In the genomic region with DNA sequence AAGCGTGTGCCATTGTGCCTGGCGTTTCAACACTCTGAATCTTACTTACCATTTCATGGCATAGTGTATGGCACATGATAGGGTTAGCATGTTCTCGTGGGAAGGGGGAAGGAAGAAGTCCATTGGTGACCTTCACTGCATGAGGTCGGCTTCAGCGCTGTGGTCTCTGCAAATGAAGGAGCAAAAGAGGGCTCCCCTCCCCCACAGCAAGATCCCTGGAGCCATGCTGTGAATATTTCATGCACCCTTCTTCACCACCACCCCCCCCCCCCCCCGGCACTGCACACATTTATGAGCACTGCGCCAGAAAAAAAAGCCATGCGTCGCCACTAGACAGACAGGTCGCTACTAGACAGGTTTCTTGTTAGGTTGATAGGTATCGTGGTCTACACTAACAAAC, we compare ENCODE assay signal across 22 mouse cellular contexts.
DNase-seq lines count a peak whose midpoint lies in the region; ATAC-seq and TF ChIP-seq lines count a peak whose summit lies in the region.
"Had no signal": no experiment of that assay in that cellular context is flagged by ENCODE, and none has a peak within 500 bp of the region (broad histone marks: within the 10 kb centered on the region; RNA-seq: fewer than 3 reads in every experiment).

No protein-coding gene starts in this region.

- H3K4me3 ChIP-seq in heart, embryonic 10.5 days: no peak overlapping the region
- H3K4me3 ChIP-seq in layer of hippocampus, adult 2 months: no peak overlapping the region
- H3K4me3 ChIP-seq in embryonic facial prominence, embryonic 15.5 days (replicated peaks): no peak overlapping the region
- no peak overlapping the region for H3K4me3 ChIP-seq in limb, embryonic 15.5 days
- H3K4me3 ChIP-seq: erythroblast, embryonic 14.5 days; forebrain, embryonic 13.5 days had no signal

- peaks cover 76% of the 10 kb centered on the region for H3K4me1 ChIP-seq in heart, embryonic 10.5 days
- peaks cover 80% of the 10 kb centered on the region for H3K4me1 ChIP-seq in embryonic facial prominence, embryonic 15.5 days
- peaks cover 68% of the 10 kb centered on the region for H3K4me1 ChIP-seq in limb, embryonic 15.5 days
- H3K4me1 ChIP-seq: forebrain, embryonic 13.5 days had no signal

- 0 out of 2 replicates have a peak, but pooled peaks cover 3% of the 10 kb centered on the region for H3K36me3 ChIP-seq in heart, embryonic 10.5 days
- no peaks in the 10 kb centered on the region for H3K36me3 ChIP-seq in embryonic facial prominence, embryonic 15.5 days
- peaks cover 8% of the 10 kb centered on the region; the same call in 1 of the 2 replicates for H3K36me3 ChIP-seq in limb, embryonic 15.5 days

- intact Hi-C loops in heart, postnatal 10 days (cut with DNase I): no loop called here

- DNase-seq in heart, embryonic 10.5 days (ENCODE audit: low spot score): no peak
- DNase-seq in heart, postnatal 10 days: no peak
- DNase-seq in layer of hippocampus, adult 2 months (ENCODE audit: low spot score in 2 of 2): no peak
- DNase-seq in layer of hippocampus, adult 8-10 months (ENCODE audit: low spot score in 2 of 2): no peak
- no peak for DNase-seq in layer of hippocampus, adult 9-10 months (ENCODE audit: low spot score)
- DNase-seq: cerebellum, adult 11-12 months; cerebellum, postnatal 10 days; gastrocnemius, postnatal 10 days; heart, postnatal 36 days; kidney, adult 18-20 months; kidney, postnatal 10 days; liver, postnatal 0 days; thymus, postnatal 25 days had no signal

- ATAC-seq in embryonic facial prominence, embryonic 15.5 days (ENCODE audit: insufficient number of reproducible peaks, low FRiP score, low TSS enrichment, low read depth): no peak
- ATAC-seq in limb, embryonic 15.5 days (ENCODE audit: insufficient number of reproducible peaks, low FRiP score, low TSS enrichment, low read depth): no peak
- ATAC-seq: forebrain, embryonic 13.5 days; inflammation-experienced regulatory T-cells, adult 6 months; liver, postnatal 0 days; lung, postnatal 0 days had no signal

- H3K27ac ChIP-seq in heart, embryonic 10.5 days: 0 out of 2 replicates have a peak overlapping the region, but pooled peaks have one; percentile 13
- H3K27ac ChIP-seq in layer of hippocampus, adult 2 months: peak overlapping the region; percentile 18; the same call in 1 of the 2 replicates
- 0 out of 2 replicates have a peak overlapping the region, but pooled peaks have one; percentile 39 for H3K27ac ChIP-seq in embryonic facial prominence, embryonic 15.5 days (replicated peaks)
- H3K27ac ChIP-seq in limb, embryonic 15.5 days: peak overlapping the region; percentile 57; the same call in 1 of the 2 replicates
- H3K27ac ChIP-seq: forebrain, embryonic 13.5 days; hindbrain, embryonic 14.5 days; macrophage had no signal

- no peak for TF ChIP-seq CTCF in layer of hippocampus, adult 2 months (conservative IDR thresholded peaks at IDR 0.05)

- WGBS in heart, embryonic 10.5 days: 83% methylated on average over 11 of the region's 11 CpGs
- WGBS in embryonic facial prominence, embryonic 15.5 days: 77% methylated on average over 11 of the region's 11 CpGs
- 49% methylated on average over 11 of the region's 11 CpGs for WGBS in limb, embryonic 15.5 days

- H3K27me3 ChIP-seq in heart, embryonic 10.5 days (ENCODE audit: insufficient read depth, poor library complexity, severe bottlenecking): no peaks in the 10 kb centered on the region
- H3K27me3 ChIP-seq in embryonic facial prominence, embryonic 15.5 days: no peaks in the 10 kb centered on the region
- no peaks in the 10 kb centered on the region for H3K27me3 ChIP-seq in limb, embryonic 15.5 days
- H3K27me3 ChIP-seq: forebrain, embryonic 13.5 days had no signal

- no peak overlapping the region for H3K9ac ChIP-seq in embryonic facial prominence, embryonic 15.5 days
- no peak overlapping the region for H3K9ac ChIP-seq in limb, embryonic 15.5 days
- H3K9ac ChIP-seq: forebrain, embryonic 13.5 days; hindbrain, embryonic 14.5 days; liver, postnatal 0 days had no signal

- no peak overlapping the region for H3K4me2 ChIP-seq in embryonic facial prominence, embryonic 15.5 days (replicated peaks)
- no peak overlapping the region for H3K4me2 ChIP-seq in limb, embryonic 15.5 days
- H3K4me2 ChIP-seq: forebrain, embryonic 13.5 days; hindbrain, embryonic 14.5 days; liver, embryonic 11.5 days had no signal

- no peaks in the 10 kb centered on the region for H3K9me3 ChIP-seq in heart, embryonic 10.5 days
- no peaks in the 10 kb centered on the region for H3K9me3 ChIP-seq in embryonic facial prominence, embryonic 15.5 days (replicated peaks)
- H3K9me3 ChIP-seq in limb, embryonic 15.5 days: no peaks in the 10 kb centered on the region
- H3K9me3 ChIP-seq: forebrain, embryonic 13.5 days had no signal
